Mouse (Mus musculus) hindbrain, embryonic 11.5 days (tissue): ENCODE results near the gene Frem2. TPM values are rescaled to one million over a fixed set of nuclear protein-coding genes. Genes with fewer than 3 reads are reported as not detected.
A peak's percentile ranks its signal among the peaks of the same experiment; 100 is the strongest.

ENCODE experiments used
- ATAC-seq: fragments of 200-750 bp; cut with Nextera tagmentation; 2 replicates; pipeline ENCODE4 v1.8.0; 2017; ENCODE audit warnings: mild to moderate bottlenecking, moderate TSS enrichment, moderate library complexity; ENCODE audit not compliant: low FRiP score
- DNase-seq: peaks from one replicate; pipeline ENCODE4 v3.0.0-alpha.2; 2015; ENCODE audit warnings: low spot score
- H3K27ac ChIP-seq: fragments of 300-500 bp; sonication (generic); 2 replicates; pipeline ENCODE4 v1.5.1; 2014; ENCODE audit warnings: mild to moderate bottlenecking, low read depth, low read length
- H3K27me3 ChIP-seq: fragments of 300-500 bp; sonication (generic); 2 replicates; pipeline ENCODE4 v1.6.1; 2014; ENCODE audit warnings: mild to moderate bottlenecking, low read length, moderate library complexity, mixed read lengths; ENCODE audit not compliant: control insufficient read depth, insufficient read depth
- H3K36me3 ChIP-seq: fragments of 300-500 bp; sonication (generic); 2 replicates; pipeline ENCODE4 v1.6.1; 2014; ENCODE audit warnings: mild to moderate bottlenecking, low read length, moderate library complexity, mixed read lengths; ENCODE audit not compliant: control insufficient read depth, insufficient read depth
- H3K4me1 ChIP-seq: fragments of 300-500 bp; sonication (generic); replicated peaks from 2 replicates; pipeline ENCODE4 v1.6.1; 2014; ENCODE audit warnings: low read length, mixed read lengths; ENCODE audit not compliant: control insufficient read depth, insufficient read depth
- H3K4me2 ChIP-seq: fragments of 300-500 bp; sonication (generic); replicated peaks from 2 replicates; pipeline ENCODE4 v1.6.1; 2014; ENCODE audit warnings: mild to moderate bottlenecking, low read depth, low read length
- H3K4me3 ChIP-seq: fragments of 300-500 bp; sonication (generic); 2 replicates; pipeline ENCODE4 v1.5.1; 2014; ENCODE audit warnings: low read depth, low read length
- H3K9ac ChIP-seq: fragments of 300-500 bp; sonication (generic); 2 replicates; pipeline ENCODE4 v1.6.1; 2014; ENCODE audit warnings: low read depth, low read length
- H3K9me3 ChIP-seq: fragments of 300-500 bp; sonication (generic); 2 replicates; pipeline ENCODE4 v1.6.1; 2016; ENCODE audit warnings: low read length; ENCODE audit not compliant: control insufficient read depth
- WGBS: fragments of 180-500 bp; shearing (Covaris S2); extraction: QIAGEN DNeasy Blood & Tissue Kit; methylation state at CpG from one replicate; pipeline ENCODE4 v1.1.7; 2014; 5-methylcytosine and 5-hydroxymethylcytosine counted together
- polyA plus RNA-seq: library from polyadenylated mRNA; unstranded; fragments of >200 nt; fragmentation: Nextera tagmentation; extraction: Ambion mirVana; gene quantifications from 2 replicates; pipeline ENCODE4 v1.2.1, GENCODE M21; 2014

Frem2 gene
- polyA plus RNA-seq, 1 experiment from 2014 or later, result 3.4 TPM

DNA sequence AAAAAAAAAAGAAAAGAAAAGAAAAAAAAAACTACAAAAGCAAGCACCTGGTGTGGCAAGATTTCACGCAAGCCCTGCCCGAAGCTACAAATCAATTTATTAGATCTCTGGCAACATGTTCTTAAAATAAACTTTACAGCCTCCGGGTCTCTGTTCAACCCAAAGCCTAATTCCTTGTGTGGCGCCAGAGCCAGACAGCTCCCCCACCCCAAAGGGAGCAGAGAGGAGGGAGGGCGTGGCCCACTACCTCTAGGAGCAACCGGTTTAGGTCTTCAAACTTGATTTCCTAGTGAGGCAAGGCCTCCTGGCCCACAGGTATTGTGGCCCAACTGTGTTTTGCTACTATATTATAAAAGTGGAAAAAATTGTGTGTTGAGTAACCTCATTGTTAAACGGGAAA is 57.8 kb downstream of the Frem2 start:
- no peak for ATAC-seq
- no peak overlapping the region for H3K4me2 ChIP-seq
- no peak overlapping the region for H3K4me3 ChIP-seq
- no peak overlapping the region for H3K27ac ChIP-seq
- WGBS, result 35% methylated on average over 7 of the region's 7 CpGs
- no peak for DNase-seq
- H3K27me3 ChIP-seq, result no peaks in the 10 kb centered on the region
- no peaks in the 10 kb centered on the region for H3K36me3 ChIP-seq
- no peaks in the 10 kb centered on the region for H3K9me3 ChIP-seq
- H3K9ac ChIP-seq, result no peak overlapping the region
- no peaks in the 10 kb centered on the region for H3K4me1 ChIP-seq

DNA sequence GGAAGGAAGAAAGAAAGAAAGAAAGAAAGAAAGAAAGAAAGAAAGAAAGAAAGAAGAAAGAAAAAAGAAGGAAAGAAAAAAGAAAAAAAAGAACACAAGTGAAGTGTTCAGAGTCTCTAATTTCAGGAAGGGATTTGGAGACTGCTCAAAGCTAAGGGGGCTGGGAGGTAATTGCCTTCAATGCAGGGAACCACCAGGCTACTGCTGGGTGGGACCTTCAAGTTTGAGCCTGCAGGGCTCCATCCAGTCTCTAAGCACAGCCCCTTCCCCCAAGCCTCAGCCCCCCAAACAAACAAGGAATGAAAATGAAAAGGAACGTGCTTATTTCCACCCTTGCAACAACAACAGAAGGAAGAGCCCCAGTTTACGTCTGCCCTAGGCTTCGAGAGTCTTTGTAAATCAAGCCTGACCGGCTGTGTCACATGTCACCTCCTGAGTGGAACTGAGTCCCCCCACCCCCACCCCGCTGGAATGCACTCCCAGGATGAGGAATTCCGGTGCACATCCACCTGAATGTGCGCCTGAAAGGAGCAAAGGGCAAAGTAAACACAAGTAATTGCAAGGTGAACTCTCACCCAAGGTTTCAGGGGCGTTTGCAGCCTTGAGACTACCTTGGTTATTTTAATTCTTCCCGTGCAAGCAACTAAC is 58.9 kb downstream of the Frem2 start:
- DNase-seq (no peak), ATAC-seq (no peak)
- Histone ChIP-seq H3K4me1 (no peaks in the 10 kb centered on the region), H3K9ac (no peak overlapping the region), H3K27ac (no peak overlapping the region), H3K9me3 (no peaks in the 10 kb centered on the region), H3K36me3 (no peaks in the 10 kb centered on the region), H3K27me3 (no peaks in the 10 kb centered on the region), H3K4me3 (no peak overlapping the region), H3K4me2 (no peak overlapping the region)
- whole genome bisulfite sequencing, result 9% methylated on average over 9 of the region's 9 CpGs

DNA sequence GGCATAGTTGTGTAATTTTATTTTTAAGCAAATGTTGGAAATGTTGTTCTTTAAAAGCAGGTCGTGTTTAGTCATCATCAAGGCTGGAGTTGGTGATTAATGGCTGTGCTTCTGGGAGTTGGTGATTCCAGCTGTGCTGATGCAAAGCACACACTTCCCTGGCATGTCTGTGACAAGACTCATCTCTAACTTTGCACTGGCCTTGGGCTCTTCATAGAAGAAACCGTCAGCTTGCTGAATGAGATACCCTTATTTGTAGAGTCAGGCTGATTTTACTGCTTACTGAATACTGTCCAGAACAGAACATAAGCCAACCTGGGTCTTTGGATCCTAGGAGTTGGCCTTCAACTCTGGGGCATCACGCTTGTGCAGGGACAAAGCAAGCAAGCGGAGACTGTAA is 62.7 kb downstream of the Frem2 start:
- 60% methylated on average over 4 of the region's 4 CpGs for WGBS
- H3K27me3 ChIP-seq, result no peaks in the 10 kb centered on the region
- H3K4me3 ChIP-seq, result no peak overlapping the region
- ATAC-seq (no peak), DNase-seq (no peak)
- no peak overlapping the region for H3K9ac ChIP-seq
- no peak overlapping the region for H3K27ac ChIP-seq
- H3K4me1 ChIP-seq, result no peaks in the 10 kb centered on the region
- no peaks in the 10 kb centered on the region for H3K9me3 ChIP-seq
- H3K36me3 ChIP-seq, result no peaks in the 10 kb centered on the region
- H3K4me2 ChIP-seq, result no peak overlapping the region

DNA sequence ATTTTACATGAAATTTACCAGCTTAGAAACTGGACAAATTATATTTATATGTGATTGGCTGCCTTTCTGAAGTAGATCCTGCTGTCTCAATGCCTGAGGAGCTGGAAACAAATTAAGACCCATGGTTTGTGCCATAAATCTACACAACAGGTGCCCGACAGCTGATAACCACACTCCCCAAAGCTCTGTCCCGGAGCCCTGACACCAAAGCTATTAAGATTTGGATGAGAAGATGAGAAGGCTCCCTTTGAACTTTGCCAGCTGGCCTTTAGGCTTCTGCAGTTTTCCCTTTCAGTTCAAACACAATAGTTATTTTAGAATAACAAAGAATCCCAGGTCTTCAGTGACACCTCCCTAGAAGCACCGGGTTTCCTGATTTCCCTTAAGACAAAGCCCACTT is 63.4 kb downstream of the Frem2 start:
- 9% methylated on average over 3 of the region's 3 CpGs for WGBS
- no peak overlapping the region for H3K4me3 ChIP-seq
- ATAC-seq (no peak), DNase-seq (no peak)
- H3K9ac ChIP-seq, result no peak overlapping the region
- H3K27ac ChIP-seq, result no peak overlapping the region
- no peaks in the 10 kb centered on the region for H3K4me1 ChIP-seq
- H3K9me3 ChIP-seq, result no peaks in the 10 kb centered on the region
- H3K27me3 ChIP-seq, result no peaks in the 10 kb centered on the region
- no peaks in the 10 kb centered on the region for H3K36me3 ChIP-seq
- no peak overlapping the region for H3K4me2 ChIP-seq

DNA sequence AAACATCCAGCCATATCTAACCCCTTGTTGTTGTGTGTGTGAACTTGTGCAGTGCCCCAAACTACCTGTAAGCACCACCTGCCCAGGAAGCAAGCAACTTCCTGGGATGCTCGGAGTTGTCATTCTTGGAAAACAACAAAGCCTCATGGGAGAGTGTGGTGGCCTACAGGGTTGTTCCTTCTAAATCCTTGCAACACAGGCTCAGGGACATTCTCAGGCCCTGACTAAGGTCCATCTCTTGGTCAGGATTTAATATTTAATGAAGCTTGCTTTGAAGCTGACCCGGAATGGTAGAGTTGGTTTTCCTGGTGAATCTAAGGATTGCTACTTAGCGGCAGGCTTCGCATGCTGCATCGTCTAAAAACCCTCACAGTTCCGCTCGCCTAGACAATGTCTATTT is 65.1 kb downstream of the Frem2 start:
- Histone ChIP-seq H3K27me3 (no peaks in the 10 kb centered on the region), H3K36me3 (no peaks in the 10 kb centered on the region), H3K4me2 (no peak overlapping the region), H3K27ac (no peak overlapping the region), H3K9me3 (no peaks in the 10 kb centered on the region), H3K9ac (no peak overlapping the region), H3K4me3 (no peak overlapping the region), H3K4me1 (no peaks in the 10 kb centered on the region)
- WGBS, result 92% methylated on average over 7 of the region's 7 CpGs
- no peak for DNase-seq
- no peak for ATAC-seq

DNA sequence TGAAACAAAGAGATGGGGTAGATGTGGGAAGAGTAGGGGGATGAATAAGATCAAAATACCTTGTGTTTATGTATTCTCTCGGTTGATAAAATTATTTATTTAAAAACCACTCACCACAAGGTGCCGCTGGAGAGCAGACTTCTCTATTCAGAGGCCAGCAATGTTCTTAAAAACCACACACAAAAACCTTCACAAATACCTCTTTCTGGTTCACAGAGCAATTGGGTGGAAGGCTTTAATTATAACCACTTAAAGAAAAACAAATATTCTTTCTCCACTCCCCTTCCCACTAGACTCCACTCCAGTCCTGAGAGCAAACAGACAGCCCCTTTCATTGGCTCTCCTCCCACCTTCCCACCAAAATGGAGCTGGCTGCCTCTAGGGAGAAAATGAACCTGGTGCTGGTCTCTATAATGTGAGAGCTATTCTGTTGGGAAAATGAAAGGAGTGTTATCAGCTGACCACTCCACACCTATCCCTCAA is 67.0 kb downstream of the Frem2 start:
- H3K4me2 ChIP-seq, result no peak overlapping the region
- H3K36me3 ChIP-seq, result no peaks in the 10 kb centered on the region
- H3K9ac ChIP-seq, result no peak overlapping the region
- H3K27ac ChIP-seq, result no peak overlapping the region
- WGBS, result 6% methylated on average over 2 of the region's 2 CpGs
- DNase-seq (peak; percentile 78), ATAC-seq (no peak)
- H3K9me3 ChIP-seq, result no peaks in the 10 kb centered on the region
- no peaks in the 10 kb centered on the region for H3K4me1 ChIP-seq
- no peak overlapping the region for H3K4me3 ChIP-seq
- no peaks in the 10 kb centered on the region for H3K27me3 ChIP-seq

DNA sequence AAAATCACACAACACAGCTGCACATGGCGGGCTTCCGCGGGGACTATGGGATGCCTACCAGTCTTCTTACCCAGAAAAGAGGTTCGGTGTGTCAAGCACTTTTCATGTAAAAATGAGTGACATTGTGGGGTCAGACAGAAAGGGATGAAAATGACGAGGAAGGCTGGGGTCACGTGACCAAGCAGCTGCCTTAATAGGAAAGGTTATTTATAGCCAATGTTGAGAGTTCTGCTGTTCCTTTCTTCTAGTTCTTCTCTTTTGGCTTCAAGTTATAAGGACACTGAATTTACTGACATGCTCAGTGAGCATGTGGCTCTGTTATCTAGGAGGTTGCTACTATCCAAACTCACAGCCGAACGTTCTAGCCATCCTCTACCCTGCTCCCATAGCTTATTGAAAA is 73.9 kb downstream of the Frem2 start:
- WGBS, result 94% methylated on average over 8 of the region's 8 CpGs
- H3K4me2 ChIP-seq, result no peak overlapping the region

DNA sequence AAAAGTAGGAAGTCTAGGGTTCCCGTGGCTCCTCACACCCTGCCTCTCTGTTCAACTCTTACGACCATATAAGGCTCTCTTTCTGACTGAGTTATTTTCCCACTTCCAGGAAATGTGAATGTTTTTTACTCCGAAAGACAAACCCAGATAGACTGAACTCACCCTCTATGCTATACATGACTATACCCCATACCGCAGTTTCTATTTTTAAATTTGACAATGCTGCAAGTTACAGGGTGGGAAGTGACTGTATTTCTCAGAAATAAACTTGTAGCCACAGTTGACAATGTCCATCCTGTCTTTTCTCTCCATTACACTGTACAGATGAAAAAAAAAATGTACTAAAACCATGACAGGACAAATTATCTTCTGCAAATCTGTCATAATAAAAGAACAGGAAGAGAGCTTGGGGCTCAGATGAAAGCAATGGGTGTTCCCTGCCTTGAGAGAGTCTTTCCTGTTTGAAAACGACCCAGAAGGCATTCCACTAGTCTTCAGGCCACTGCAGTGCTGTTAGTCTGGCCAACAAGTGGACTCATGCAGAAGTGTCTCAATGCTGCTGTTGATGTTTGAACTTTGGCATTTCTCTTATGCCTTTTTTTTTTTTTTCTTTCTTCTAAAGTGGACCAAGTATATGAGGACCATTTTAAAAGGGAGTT is 76.4 kb downstream of the Frem2 start:
- WGBS, result 81% methylated on average over 5 of the region's 5 CpGs

More for the DNA sequence above, 73.9 kb downstream of the Frem2 start:
- Histone ChIP-seq H3K4me3 (no peak overlapping the region), H3K27me3 (no peaks in the 10 kb centered on the region), H3K4me1 (no peaks in the 10 kb centered on the region), H3K9me3 (no peaks in the 10 kb centered on the region), H3K36me3 (no peaks in the 10 kb centered on the region), H3K27ac (no peak overlapping the region), H3K9ac (no peak overlapping the region)
- DNase-seq (no peak), ATAC-seq (no peak)

DNA sequence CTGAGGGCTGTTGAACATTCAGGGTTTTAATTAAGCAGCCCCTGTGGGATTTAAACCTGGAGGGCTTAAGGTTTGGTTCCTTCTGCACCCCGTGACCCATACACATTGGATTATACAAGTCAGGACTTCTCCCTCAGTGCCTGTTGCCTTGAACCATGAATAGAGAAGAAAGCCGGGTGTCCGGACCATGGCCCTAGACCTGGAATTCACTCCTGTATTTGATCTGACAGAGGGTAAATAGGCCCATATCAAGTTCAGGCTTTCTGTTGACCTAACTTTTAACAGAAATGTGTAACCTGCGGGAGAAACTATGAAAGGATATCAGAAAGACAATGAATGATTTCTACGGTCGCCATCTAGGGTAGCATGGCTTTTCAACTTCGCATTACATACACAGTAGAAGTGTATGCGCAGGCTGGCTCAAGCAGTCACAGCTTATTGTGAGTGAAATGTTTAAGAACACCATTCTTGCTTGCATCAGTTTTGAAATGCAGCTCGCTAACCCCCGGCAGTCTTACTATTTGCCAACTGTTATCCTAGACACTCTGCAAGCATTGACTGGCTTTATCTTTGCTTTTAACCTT is 77.9 kb downstream of the Frem2 start:
- H3K36me3 ChIP-seq, result no peaks in the 10 kb centered on the region
- no peak for DNase-seq
- 85% methylated on average over 10 of the region's 10 CpGs for whole genome bisulfite sequencing
- H3K4me3 ChIP-seq, result no peak overlapping the region
- H3K4me2 ChIP-seq, result no peak overlapping the region
- H3K27ac ChIP-seq, result no peak overlapping the region
- no peak overlapping the region for H3K9ac ChIP-seq
- H3K4me1 ChIP-seq, result peaks cover under 1% of the 10 kb centered on the region; the same call in 1 of the 2 replicates
- ATAC-seq, result no peak
- H3K27me3 ChIP-seq, result no peaks in the 10 kb centered on the region
- H3K9me3 ChIP-seq, result no peaks in the 10 kb centered on the region

More for the DNA sequence above, 76.4 kb downstream of the Frem2 start:
- Histone ChIP-seq H3K9ac (no peak overlapping the region), H3K4me1 (no peaks in the 10 kb centered on the region), H3K27ac (no peak overlapping the region), H3K36me3 (no peaks in the 10 kb centered on the region), H3K4me3 (no peak overlapping the region), H3K4me2 (no peak overlapping the region), H3K27me3 (no peaks in the 10 kb centered on the region), H3K9me3 (no peaks in the 10 kb centered on the region)
- DNase-seq (no peak), ATAC-seq (no peak)
